Mouse (Mus musculus) stomach, embryonic 15.5 days (tissue): ENCODE results near the gene Ptbp1. TPM values are rescaled to one million over a fixed set of nuclear protein-coding genes. Genes with fewer than 3 reads are reported as not detected.

Source experiments
- ATAC-seq: fragments of 200-750 bp; cut with Nextera tagmentation; 2 replicates; pipeline ENCODE4 v1.8.0; 2017; ENCODE audit warnings: low read depth, moderate number of reproducible peaks, moderate TSS enrichment; ENCODE audit not compliant: insufficient read depth, low FRiP score
- H3K27ac ChIP-seq: fragments of 300-500 bp; sonication (generic); 2 replicates; pipeline ENCODE4 v1.5.1; 2015; ENCODE audit warnings: mild to moderate bottlenecking, inconsistent platforms
- H3K27me3 ChIP-seq: fragments of 300-500 bp; sonication (generic); replicated peaks from 2 replicates; pipeline ENCODE4 v1.6.1; 2015; ENCODE audit warnings: inconsistent platforms
- H3K36me3 ChIP-seq: fragments of 300-500 bp; sonication (generic); 2 replicates; pipeline ENCODE4 v1.6.1; 2015; ENCODE audit warnings: inconsistent platforms
- H3K4me1 ChIP-seq: fragments of 300-500 bp; sonication (generic); 2 replicates; pipeline ENCODE4 v1.6.1; 2015; ENCODE audit warnings: inconsistent platforms
- H3K4me2 ChIP-seq: fragments of 300-500 bp; sonication (generic); 2 replicates; pipeline ENCODE4 v1.6.1; 2015; ENCODE audit warnings: mild to moderate bottlenecking, inconsistent platforms
- H3K4me3 ChIP-seq: fragments of 300-500 bp; sonication (generic); replicated peaks from 2 replicates; pipeline ENCODE4 v1.5.1; 2015; ENCODE audit warnings: inconsistent platforms
- H3K9ac ChIP-seq: fragments of 300-500 bp; sonication (generic); 2 replicates; pipeline ENCODE4 v1.6.1; 2015; ENCODE audit warnings: inconsistent platforms
- H3K9me3 ChIP-seq: fragments of 300-500 bp; sonication (generic); 2 replicates; pipeline ENCODE4 v1.6.1; 2016; ENCODE audit warnings: inconsistent platforms
- WGBS: fragments of 180-500 bp; shearing (Covaris S2); methylation state at CpG from one replicate; pipeline ENCODE4 v1.1.7; 2015; 5-methylcytosine and 5-hydroxymethylcytosine counted together
- polyA plus RNA-seq: library from polyadenylated mRNA; unstranded; fragments of >200 nt; fragmentation: Nextera tagmentation; extraction: Ambion mirVana; gene quantifications from 2 replicates; pipeline ENCODE4 v1.2.1, GENCODE M21; 2015

The Ptbp1 gene
- polyA plus RNA-seq, 1 experiment from 2014 or later = 295 TPM

GRCm38 (mm10) chr10:79836918-79837317, 17.3 kb upstream of the Ptbp1 start:
- H3K36me3 ChIP-seq = no peaks in the 10 kb centered on the region
- no peak overlapping the region for H3K27ac ChIP-seq
- H3K4me2 ChIP-seq = no peak overlapping the region
- no peak overlapping the region for H3K9ac ChIP-seq
- peaks cover 12% of the 10 kb centered on the region for H3K4me1 ChIP-seq
- ATAC-seq = no peak
- H3K9me3 ChIP-seq = no peaks in the 10 kb centered on the region
- no peak overlapping the region for H3K4me3 ChIP-seq
- H3K27me3 ChIP-seq = no peaks in the 10 kb centered on the region
- WGBS = 94% methylated on average over 3 of the region's 3 CpGs

DNA sequence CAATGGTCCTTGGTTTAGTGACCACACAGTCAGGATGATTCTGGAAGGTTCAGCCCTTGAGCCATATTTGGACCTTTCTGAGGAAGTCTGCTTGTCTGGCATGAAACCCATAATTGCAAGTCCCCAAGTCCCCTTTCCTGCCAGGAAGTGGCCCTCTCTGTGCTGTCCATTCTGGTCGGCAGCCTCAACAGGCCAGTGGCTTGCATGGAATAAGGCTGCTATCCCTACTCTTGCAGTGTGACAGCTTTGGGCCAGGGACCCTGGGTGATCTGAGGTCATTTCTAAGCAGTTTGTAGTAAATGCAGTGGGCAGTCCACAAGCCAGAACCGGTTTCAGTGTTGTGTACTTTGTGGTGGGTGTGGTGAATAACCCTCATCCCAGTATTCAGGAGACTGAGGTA, 16.1 kb upstream of the Ptbp1 start:
- no peak for ATAC-seq
- Histone ChIP-seq H3K27me3 (no peaks in the 10 kb centered on the region), H3K4me2 (no peak overlapping the region), H3K9me3 (no peaks in the 10 kb centered on the region), H3K4me3 (no peak overlapping the region), H3K27ac (no peak overlapping the region), H3K4me1 (peaks cover 13% of the 10 kb centered on the region), H3K9ac (no peak overlapping the region), H3K36me3 (no peaks in the 10 kb centered on the region)
- WGBS = 41% methylated on average over 2 of the region's 2 CpGs

- Histone ChIP-seq H3K9me3 (no peaks in the 10 kb centered on the region), H3K9ac (no peak overlapping the region), H3K27ac (peak overlapping the region; percentile 95), H3K4me3 (no peak overlapping the region), H3K4me2 (no peak overlapping the region; the same call in 1 of the 2 replicates), H3K4me1 (peaks cover 20% of the 10 kb centered on the region), H3K27me3 (no peaks in the 10 kb centered on the region), H3K36me3 (no peaks in the 10 kb centered on the region)
- ATAC-seq = no peak
- 87% methylated on average over 3 of the region's 3 CpGs for WGBS
Measured at GRCm38 (mm10) chr10:79840091-79840490, 14.1 kb upstream of the Ptbp1 start.

GRCm38 (mm10) chr10:79840644-79841551, 13.3 kb upstream of the Ptbp1 start:
- Histone ChIP-seq H3K36me3 (no peaks in the 10 kb centered on the region), H3K4me2 (peak overlapping the region; percentile 87), H3K9me3 (no peaks in the 10 kb centered on the region), H3K27ac (peak overlapping the region; percentile 95), H3K4me1 (peaks cover 20% of the 10 kb centered on the region), H3K9ac (peak overlapping the region; percentile 16; the same call in 1 of the 2 replicates), H3K27me3 (no peaks in the 10 kb centered on the region), H3K4me3 (peak overlapping the region; percentile 40)
- 1% methylated on average over 24 of the region's 24 CpGs for WGBS
- ATAC-seq = peak; percentile 86

GRCm38 (mm10) chr10:79842322-79842721, 11.9 kb upstream of the Ptbp1 start:
- no peaks in the 10 kb centered on the region for H3K36me3 ChIP-seq
- WGBS = 66% methylated on average over 3 of the region's 3 CpGs
- no peak overlapping the region for H3K9ac ChIP-seq
- H3K9me3 ChIP-seq = no peaks in the 10 kb centered on the region
- no peaks in the 10 kb centered on the region for H3K27me3 ChIP-seq
- H3K27ac ChIP-seq = no peak overlapping the region
- no peak for ATAC-seq
- H3K4me3 ChIP-seq = no peak overlapping the region
- no peak overlapping the region for H3K4me2 ChIP-seq
- H3K4me1 ChIP-seq = peaks cover 20% of the 10 kb centered on the region

- Histone ChIP-seq H3K4me2 (no peak overlapping the region), H3K9ac (no peak overlapping the region), H3K4me3 (no peak overlapping the region), H3K27me3 (no peaks in the 10 kb centered on the region), H3K9me3 (no peaks in the 10 kb centered on the region), H3K4me1 (peaks cover 20% of the 10 kb centered on the region), H3K27ac (no peak overlapping the region), H3K36me3 (no peaks in the 10 kb centered on the region)
- WGBS = 44% methylated on average over 6 of the region's 6 CpGs
- peak; percentile 40 for ATAC-seq
Measured at GRCm38 (mm10) chr10:79843476-79843875, 10.8 kb upstream of the Ptbp1 start.

- Histone ChIP-seq H3K36me3 (no peaks in the 10 kb centered on the region), H3K27ac (no peak overlapping the region), H3K9ac (no peak overlapping the region), H3K9me3 (no peaks in the 10 kb centered on the region), H3K27me3 (no peaks in the 10 kb centered on the region), H3K4me3 (no peak overlapping the region), H3K4me2 (no peak overlapping the region), H3K4me1 (peaks cover 15% of the 10 kb centered on the region)
- WGBS = 56% methylated on average over 5 of the region's 5 CpGs
- ATAC-seq = no peak
Measured at GRCm38 (mm10) chr10:79846553-79846952, 7.7 kb upstream of the Ptbp1 start.

GRCm38 (mm10) chr10:79849941-79850628, 4.1 kb upstream of the Ptbp1 start:
- Histone ChIP-seq H3K9ac (no peak overlapping the region), H3K4me1 (peaks cover 21% of the 10 kb centered on the region), H3K36me3 (no peaks in the 10 kb centered on the region), H3K4me3 (no peak overlapping the region), H3K27me3 (no peaks in the 10 kb centered on the region), H3K9me3 (no peaks in the 10 kb centered on the region), H3K27ac (no peak overlapping the region), H3K4me2 (no peak overlapping the region)
- WGBS = 77% methylated on average over 8 of the region's 8 CpGs
- no peak for ATAC-seq

- Histone ChIP-seq H3K9me3 (no peaks in the 10 kb centered on the region), H3K4me2 (peak overlapping the region; percentile 85), H3K4me1 (peaks cover 25% of the 10 kb centered on the region), H3K27me3 (no peaks in the 10 kb centered on the region), H3K9ac (no peak overlapping the region), H3K36me3 (no peaks in the 10 kb centered on the region), H3K27ac (peak overlapping the region; percentile 100), H3K4me3 (no peak overlapping the region)
- WGBS = 51% methylated on average over 3 of the region's 3 CpGs
- no peak for ATAC-seq
Measured at GRCm38 (mm10) chr10:79851653-79852052, 2.6 kb upstream of the Ptbp1 start.

DNA sequence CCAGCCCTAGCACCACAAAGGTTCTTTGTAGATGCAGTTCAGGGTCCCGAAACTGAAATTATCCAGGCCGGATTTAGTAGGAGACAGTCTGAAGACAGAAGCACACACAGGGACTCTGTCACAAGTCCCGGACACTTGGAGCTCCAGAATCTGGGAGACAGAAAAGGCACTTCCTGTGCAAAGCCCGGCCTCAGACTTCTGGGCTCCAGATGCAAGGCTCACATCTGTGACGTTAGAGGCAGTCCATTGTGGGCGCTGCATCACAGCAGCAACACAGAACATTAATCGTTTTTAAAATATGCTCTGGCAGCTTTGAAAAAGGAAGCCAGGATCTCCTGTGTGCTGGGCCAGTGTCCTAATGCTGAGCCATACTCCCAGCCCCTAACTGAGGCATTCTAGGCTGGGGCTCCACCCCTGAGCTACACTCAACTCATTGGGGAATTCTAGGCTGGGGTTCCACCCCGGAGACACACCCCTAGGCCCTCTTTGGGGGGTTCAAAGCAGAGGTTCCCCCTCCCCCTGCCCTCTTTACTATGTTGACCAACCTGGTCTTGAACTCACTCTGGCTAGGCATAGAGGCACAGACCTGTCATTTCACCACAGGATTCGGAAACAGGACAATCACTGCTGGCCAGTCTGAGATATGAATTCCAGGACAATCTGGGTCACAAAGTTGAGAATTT, 2.0 kb upstream of the Ptbp1 start:
- Histone ChIP-seq H3K4me2 (peak overlapping the region; percentile 85), H3K9me3 (no peaks in the 10 kb centered on the region), H3K36me3 (no peaks in the 10 kb centered on the region), H3K27ac (peak overlapping the region; percentile 100), H3K9ac (no peak overlapping the region), H3K27me3 (no peaks in the 10 kb centered on the region), H3K4me1 (peaks cover 31% of the 10 kb centered on the region), H3K4me3 (peak overlapping the region; percentile 96; the same call in 1 of the 2 replicates)
- WGBS = 30% methylated on average over 9 of the region's 9 CpGs
- no peak for ATAC-seq

GRCm38 (mm10) chr10:79852827-79853226, 1.4 kb upstream of the Ptbp1 start:
- peaks cover 37% of the 10 kb centered on the region for H3K4me1 ChIP-seq
- H3K9ac ChIP-seq = peak overlapping the region; percentile 33; the same call in 1 of the 2 replicates
- peak overlapping the region; percentile 85 for H3K4me2 ChIP-seq
- 14% methylated on average over 8 of the region's 8 CpGs for WGBS
- no peaks in the 10 kb centered on the region for H3K36me3 ChIP-seq
- H3K9me3 ChIP-seq = no peaks in the 10 kb centered on the region
- peak overlapping the region; percentile 96 for H3K4me3 ChIP-seq
- no peaks in the 10 kb centered on the region for H3K27me3 ChIP-seq
- ATAC-seq = no peak
- H3K27ac ChIP-seq = peak overlapping the region; percentile 100
